Mouse (Mus musculus) testis, adult 2 months (tissue): ENCODE results near the gene Farp1.

Experiments used
- CTCF ChIP-seq: fragments of 200-500 bp; IDR thresholded peaks from 2 replicates; pipeline ENCODE4 v1.5.1; 2012; ENCODE audit warnings: low read depth, mild to moderate bottlenecking, inconsistent platforms, low read length, moderate library complexity; ENCODE audit not compliant: control insufficient read depth, insufficient read depth, insufficient replicate concordance
- POLR2A ChIP-seq: fragments of 200-500 bp; IDR thresholded peaks from 2 replicates; pipeline ENCODE4 v1.6.1; 2012; ENCODE audit warnings: low read depth, mild to moderate bottlenecking, inconsistent platforms, low read length, moderate library complexity; ENCODE audit not compliant: control insufficient read depth

GRCm38 (mm10) chr14:121259332-121259731 lies 224.3 kb downstream of the Farp1 start:
- TF ChIP-seq POLR2A (no peak), CTCF (no peak)
